Mouse (Mus musculus) E14TG2a.4 (cell line): ENCODE measurements around the gene Rps24.

Source experiments
- CTCF ChIP-seq: conservative IDR thresholded peaks from 2 replicates; pipeline ENCODE4 v1.5.1; 2014; ENCODE audit warnings: low read length
- NANOG ChIP-seq: IDR thresholded peaks from 2 replicates; pipeline ENCODE4 v1.6.1; 2014; ENCODE audit warnings: borderline replicate concordance, low read length, mixed read lengths

- no peak for TF ChIP-seq CTCF
- no peak for TF ChIP-seq NANOG
These were observed 39.5 kb downstream of the Rps24 start for GRCm38 (mm10) chr14:24526440-24526839.
